Mouse (Mus musculus) adrenal gland, postnatal 10 days (tissue): Measurements from ENCODE around the gene Kmt2a. TPM values are rescaled to one million over a fixed set of nuclear protein-coding genes. Genes with fewer than 3 reads are reported as not detected.
A peak's percentile ranks its signal among the peaks of the same experiment; 100 is the strongest.

ENCODE experiments used
- DNase-seq: peaks from one replicate; pipeline ENCODE4 v3.0.0; 2021; ENCODE audit warnings: mixed read lengths
- total RNA-seq, 2 experiments: library from RNA; stranded (reverse); gene quantifications; 2 replicates each; pipeline ENCODE4 v1.2.3; 2021

Kmt2a gene
- total RNA-seq, 2 experiments from 2014 or later, result 21.4 to 34.8 TPM

DNA sequence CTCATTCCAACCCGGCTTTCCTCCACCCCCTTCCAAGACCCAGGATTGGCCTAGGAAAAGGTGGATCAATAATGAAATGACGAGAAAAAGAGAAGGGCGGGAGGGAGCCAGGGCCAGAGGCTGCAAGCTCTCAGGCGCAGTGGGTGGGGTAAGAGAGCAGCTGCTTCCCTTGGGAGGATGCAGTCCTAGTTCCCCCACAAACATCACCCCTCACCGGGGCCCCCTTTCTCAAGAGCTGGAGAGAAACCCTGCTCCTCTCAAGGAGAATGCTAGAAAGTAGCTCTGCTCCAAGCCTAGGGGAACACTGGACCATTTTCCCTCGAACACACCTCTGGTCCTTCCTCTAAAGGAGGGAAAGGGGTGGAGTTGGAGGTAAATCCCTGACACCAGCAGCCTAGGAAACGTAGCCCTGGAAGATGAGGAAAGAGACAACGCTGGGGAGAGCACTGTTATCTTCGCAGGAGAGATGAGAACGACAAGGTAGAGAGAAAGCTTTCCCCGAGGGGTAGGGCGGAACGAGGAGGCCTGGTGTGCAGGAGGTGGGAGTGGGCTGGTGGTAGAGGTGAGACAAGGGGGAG lies 1.3 kb downstream of the Kmt2a start:
- no peak for DNase-seq

DNA sequence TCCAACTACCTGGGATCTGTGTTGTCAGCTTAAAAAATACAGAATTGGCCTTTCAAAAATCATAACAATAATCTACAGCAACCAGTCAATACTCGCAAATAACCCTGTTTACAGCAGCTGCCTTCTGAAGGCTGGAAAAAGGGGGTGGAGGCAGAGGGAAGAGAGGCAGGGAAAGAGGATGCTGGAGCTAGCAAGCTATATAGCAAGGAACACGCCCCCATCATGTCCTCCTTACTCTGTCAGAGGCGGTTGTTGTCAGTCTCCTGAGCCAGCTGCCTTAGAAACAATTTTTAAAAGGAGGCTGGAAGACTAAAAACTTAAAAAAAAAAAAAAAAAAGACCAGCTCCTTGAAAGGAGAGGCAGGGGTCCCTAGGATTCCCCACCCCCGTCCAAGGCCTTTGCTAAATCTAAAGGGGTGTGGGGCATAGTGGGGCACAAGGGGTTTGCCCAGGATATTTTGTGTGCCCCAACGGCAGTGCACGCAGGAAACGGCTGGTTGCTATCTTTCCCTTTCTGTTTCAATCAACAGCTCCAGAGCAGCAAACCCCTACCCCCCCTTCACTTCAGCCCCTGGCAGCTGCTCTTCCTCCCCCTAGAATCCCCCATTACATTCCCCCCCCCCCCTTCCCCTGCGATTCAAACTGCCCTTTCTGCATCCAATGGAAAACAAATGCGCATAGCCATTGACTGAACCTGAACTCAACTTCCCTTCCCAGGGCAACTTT lies 2.2 kb downstream of the Kmt2a start:
- DNase-seq, result no peak

DNA sequence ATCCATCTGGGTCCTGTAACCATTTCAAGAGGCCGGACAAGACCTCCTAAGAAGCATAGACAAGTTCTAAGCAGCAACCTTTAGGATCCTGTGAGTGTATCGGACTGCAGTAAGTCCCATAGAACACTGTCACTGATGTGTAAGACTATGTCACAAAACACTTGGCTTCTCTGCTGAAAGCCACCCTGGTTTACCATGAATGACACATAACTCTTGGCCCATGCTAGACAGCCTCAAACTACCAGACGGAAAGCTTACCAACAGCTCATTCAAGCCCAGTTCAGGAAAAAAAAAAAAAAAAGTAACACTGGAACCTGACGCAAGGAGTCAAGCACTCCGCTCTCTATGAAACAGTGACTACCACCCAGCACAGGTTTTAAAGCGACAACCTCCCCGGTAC lies 3.4 kb downstream of the Kmt2a start:
- DNase-seq, result no peak

DNA sequence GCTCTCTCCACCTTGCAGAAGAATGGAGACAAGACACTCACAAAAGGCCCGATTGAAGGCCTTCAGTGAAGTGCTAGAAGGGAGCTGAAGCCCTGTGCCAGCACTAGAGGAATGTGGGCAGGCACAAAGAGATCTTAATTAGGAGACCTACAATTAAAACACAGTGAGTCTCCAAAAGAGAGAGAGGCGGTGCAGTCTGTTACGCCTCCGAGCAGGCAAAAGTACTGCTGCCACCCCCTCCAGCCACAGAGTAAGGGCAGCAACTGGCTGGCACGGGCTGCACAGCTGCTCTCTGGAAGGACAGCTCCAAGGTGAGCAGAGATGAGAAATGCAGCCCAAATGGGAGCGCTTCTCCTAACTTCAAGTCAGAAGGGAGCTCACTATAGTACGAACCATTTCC lies 5.6 kb downstream of the Kmt2a start:
- peak; percentile 68 for DNase-seq

DNA sequence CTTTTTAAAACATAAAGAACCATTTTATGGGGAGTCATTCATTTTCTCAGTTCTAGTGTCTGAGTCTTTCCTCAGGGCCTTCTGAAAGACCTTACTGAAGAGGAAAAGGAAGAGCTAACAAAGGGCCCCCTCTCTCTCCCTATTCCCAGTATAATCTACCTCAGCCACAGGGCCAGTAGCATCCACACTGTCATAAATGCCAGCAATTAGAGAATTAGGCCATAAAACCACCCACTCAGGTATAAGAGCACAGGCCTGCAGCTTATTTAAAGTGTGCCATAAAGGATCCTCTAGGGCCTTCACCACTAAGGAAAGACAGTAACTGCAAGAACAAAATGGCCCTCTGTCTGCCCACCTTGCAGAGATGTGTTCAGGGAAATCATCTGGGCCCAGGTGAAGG lies 6.9 kb downstream of the Kmt2a start:
- DNase-seq, result no peak

DNA sequence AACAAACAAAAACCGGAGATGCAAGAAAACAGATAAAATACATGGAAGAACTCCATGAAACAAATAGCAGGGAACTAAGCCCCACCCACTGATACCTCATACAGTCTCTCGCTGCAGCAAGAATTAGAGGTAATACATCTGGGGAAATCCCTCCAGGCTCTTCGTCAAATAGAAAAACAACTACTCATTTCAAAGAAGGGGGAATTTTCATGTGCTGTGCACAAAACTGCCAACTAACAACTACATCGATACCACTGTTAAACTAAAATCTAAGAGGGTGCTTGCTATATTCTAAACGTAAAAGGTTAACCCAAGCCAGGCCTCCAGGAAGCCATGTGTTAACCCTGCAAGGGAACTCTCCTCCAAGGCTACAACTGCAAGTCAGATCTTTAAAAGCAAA lies 7.4 kb downstream of the Kmt2a start:
- no peak for DNase-seq

DNA sequence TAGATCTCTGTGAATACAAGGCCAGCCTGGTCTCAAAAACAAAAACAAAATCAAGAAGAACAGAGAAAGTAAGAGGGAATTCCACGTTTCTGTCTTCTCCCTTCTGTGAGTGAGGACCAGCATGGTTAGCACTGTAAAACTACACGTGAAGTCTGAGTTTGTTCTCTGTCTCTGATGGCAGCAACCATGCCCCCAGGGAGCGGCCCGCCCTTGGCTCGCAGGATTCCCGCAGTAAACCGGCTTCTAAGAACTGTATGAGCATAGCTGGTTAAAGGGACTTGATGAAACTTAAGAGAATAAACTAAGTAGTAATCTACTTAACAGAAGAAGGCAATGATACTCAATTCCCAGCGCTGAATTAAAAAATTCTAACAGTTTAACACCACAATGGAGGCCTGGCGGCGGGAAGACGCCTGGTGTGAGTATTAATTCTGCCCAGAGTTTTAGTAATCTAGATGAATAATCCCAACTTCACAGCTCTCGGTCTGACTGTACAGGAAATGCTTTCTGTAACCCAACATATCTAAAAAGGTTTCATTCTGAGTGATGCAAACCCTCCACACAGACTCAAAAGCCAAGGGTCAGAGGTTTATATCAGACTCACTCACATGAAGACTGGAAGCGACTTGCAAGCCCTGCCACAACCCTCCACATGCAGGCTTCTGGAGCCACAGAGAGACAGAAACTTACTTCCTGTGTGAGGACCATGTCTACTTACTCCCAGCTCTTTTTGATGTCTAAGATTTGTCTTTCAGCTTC lies 12.6 kb downstream of the Kmt2a start:
- DNase-seq, result peak; percentile 56

DNA sequence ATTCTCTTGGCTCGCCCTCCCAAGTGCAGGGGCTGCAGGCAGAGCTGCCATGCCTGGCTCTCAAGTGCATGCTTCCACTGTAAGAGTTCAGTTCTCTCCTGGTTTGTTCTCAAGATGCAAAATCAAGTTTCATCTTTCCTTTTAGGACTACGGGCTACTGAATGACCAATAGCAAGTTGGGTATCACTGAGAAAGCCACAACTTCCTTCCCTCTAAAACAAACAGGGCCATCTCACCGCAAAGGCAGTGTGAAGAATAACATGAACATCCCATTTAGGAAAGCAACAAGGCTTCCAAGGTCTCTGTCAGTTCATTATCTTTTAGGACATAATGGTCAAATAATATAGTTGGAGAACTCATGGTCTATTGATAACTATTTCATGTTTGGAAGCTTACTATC lies 13.4 kb downstream of the Kmt2a start:
- no peak for DNase-seq

DNA sequence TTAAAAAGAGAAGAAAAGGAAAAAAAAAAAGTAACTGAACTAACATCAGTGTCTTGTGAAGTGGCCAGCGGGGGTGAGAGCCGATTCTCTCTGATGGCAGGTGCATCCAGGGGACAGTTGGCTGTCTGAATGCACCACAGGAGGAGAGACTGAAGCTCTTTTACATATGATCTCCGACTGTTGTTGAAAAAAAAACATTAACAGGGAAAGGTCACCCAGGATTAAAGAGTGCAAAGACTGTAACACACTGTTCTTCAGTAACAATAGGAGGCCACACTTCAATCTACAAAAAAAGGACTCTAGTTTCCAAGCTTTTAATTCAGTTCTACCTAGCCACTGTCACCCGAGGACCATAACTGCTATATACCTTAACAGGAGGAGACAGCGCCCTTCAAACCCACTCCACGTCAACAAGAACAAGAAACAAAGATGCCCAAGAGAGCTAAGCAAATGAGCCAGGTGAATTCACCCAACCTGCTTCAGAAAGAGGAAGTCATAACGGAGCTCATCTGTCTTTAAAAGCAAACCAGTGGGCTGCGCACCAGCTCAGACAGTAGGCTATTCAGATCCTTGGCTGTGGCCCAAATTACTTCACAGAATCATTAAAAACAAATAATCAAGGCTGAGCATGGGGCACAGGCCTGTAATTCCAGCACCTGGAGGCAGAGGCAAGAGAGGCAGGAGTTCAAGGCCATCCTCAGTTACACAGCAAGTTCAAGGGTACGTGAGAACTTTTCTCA lies 14.4 kb downstream of the Kmt2a start:
- DNase-seq, result no peak

DNA sequence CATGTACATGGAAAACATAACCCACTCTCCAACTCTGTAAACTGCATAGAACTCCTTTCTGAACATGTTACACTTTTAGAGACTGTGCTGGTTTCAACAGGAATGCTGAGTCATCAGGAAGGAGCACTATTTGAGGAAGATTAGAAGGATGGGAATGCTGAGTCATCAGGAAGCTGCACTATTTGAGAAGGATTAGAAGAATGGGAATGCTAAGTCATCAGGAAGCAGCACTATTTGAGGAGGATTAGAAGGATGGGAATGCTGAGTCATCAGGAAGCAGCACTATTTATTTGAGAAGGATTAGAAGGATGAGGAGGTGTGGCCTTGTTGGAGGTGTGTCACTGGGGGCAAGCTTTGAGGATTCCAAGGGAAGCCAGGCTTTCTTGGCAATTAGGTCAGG lies 20.0 kb downstream of the Kmt2a start:
- no peak for DNase-seq

DNA sequence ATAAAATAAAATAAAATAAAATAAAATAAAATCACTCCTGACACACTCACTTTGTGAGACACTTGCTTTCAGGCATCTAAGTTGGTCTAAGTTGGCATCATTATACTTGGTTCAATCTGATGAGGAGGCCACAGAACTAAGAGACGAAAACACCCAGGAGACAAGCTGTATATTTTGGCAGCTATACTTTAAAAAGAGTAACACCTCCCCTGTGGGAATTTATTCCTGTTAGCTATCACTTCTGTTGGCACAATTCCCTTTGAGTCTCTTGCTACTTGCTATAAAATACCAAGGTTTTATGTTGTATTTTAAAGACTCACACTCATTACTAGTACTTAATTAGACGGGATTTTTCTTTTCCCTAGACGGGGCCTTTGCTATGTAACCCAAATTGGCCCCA lies 22.4 kb downstream of the Kmt2a start:
- DNase-seq, result no peak

DNA sequence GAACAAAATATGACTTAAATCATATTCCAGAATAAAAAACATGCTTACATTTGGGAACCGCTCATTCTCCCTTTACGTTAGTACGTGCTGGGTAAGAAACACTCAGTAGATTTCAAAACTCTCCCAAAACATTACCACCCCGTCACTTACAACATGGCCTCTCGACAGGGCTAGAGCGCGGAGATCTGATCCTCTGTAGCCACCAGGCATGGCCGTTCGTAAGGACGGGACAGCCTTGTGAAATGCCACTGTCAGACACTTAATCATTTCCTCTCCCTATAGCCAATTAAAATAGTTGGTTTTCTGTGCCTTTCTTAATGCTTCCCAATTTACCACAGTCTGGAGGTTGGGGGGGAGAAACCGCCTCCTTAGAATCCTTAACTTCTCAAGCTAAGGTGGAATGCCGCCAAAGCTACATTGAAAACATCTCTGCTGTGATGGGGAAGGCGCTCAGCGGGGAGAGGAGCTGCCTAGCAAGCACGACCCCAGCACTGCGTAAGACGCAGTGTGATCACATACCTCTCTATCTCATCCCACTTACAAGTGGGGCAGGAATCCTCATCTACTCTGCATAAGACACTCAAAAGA lies 23.6 kb downstream of the Kmt2a start:
- no peak for DNase-seq

DNA sequence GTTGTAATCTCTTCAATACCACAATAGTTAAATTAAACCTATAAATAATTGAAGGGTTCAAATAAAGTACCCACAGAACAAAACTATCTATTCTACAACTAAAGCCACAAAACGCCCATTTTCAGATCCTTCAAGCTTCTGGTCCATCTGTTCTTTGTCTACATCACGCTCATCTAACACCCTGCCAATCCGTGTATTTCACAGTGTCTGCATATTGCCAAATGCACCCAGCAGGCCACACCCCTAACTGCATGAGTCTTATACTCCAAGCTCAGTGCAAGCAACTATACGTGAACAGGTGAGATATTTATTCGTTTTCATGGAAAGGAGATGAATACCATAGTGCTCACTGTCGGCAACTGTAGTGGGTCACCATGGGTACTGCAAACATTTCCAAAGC lies 25.9 kb downstream of the Kmt2a start:
- DNase-seq, result no peak

DNA sequence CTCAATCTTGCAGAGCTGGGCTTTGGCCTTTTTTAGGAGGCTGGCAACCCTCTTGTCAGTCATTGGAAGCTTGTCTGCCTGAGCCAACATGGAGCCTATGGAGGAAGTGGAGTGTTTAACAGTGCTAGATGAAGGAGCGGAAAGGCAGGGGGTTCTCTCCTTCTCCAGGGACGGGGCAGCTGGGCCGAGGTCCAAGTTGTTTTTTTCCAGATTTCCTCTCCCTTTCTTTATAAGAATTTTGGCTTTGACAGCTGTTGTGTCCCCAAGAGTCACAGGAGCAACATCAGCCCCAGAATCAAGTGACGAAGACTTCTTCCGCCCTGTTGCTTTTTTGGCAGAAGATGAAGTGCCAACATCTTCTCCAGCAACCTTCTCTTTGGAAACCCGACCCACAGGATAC lies 33.6 kb downstream of the Kmt2a start:
- DNase-seq, result no peak

DNA sequence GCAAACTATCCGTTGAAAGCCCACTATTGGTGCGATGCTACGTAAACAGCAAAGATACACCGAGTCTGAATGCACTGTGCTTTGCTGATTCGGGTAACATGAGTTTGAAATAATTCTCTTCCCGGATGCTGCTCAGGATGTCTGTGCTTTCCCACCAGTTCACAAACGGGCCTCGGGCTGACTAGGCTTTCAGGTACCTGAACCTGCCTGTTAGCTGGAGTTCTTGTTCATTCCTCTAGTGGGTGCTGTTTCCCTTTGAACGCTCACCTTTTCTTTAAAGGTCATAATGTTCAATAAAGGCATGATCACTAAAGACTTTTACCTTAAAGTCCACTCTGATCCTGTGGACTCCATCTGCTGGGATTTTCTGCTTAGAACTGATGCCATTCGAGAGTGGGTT lies 39.9 kb downstream of the Kmt2a start:
- peak; percentile 31 for DNase-seq

DNA sequence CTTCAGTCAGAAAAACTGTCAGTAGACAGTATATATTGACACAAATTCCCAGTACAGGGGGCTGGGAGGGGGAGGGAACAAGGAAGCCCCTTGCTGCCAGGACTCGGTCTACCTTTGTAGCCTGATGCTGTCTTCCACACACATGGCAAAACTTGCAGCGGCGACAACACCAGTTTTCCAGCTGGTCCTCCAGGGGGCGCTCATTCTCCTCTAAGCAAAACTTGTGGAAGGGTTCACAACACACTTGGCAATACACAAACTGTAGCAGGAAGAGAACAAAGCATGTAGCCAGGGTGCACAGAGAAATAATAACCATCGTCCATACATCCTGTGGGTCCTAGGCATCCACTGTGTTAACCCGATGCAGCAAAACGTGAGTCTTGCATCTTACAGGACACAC lies 44.7 kb downstream of the Kmt2a start:
- peak; percentile 88 for DNase-seq

DNA sequence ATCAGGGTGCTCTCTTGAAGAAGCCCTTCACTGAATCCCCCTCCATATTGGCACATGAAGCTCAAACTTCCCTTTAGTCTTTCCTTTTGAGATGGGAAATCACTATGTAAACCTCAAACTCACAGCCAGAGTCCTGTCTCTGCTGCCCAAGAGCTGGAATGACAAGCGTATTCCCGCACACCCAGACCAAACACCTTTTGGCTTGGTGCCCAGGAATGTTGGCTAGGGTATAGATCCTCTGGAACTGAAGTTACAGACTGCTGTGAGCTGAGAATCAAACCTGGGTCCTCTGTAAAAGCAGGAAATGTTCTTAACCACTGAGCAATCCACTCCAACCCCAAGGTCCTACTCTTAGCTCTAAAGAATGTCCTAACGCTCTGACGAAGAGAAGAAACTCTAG lies 48.7 kb downstream of the Kmt2a start:
- DNase-seq, result peak; percentile 73

DNA sequence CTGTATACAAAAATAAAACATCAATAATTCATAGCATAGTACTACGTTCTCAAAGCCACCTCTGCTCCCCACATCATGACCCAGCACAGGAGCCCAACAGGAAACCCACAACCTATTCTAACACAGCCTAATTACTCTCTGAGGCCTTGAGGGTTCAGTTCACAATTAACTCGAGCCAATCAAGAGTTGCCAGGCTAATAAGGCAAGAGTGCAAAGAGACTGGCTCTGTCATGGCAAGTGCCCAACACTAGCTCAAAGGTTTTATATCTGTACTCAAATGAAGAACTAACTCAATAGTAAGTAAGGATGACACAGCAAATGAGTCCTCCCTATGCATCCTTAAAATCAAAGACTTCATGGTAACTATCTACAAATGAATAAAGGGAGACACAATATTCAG lies 50.6 kb downstream of the Kmt2a start:
- no peak for DNase-seq

DNA sequence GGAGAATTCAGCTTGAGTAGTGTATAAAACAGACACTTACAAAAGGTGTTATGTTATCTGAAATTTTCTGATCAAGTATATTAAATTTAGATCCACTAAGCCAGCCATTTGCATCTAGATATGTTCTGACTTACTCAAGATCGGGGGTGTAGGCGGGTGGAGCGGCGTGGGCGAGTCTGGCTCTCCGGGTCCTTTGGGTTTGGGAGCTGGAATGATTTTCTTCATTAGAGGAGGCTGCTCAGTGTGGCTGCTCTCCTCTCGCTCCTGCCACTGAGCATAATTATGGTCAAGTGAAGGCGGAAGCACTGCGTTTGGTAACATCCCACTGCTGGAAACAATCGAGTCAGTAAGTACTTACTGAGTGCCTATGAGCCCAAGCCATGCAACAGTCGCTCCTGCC lies 52.2 kb downstream of the Kmt2a start:
- no peak for DNase-seq

DNA sequence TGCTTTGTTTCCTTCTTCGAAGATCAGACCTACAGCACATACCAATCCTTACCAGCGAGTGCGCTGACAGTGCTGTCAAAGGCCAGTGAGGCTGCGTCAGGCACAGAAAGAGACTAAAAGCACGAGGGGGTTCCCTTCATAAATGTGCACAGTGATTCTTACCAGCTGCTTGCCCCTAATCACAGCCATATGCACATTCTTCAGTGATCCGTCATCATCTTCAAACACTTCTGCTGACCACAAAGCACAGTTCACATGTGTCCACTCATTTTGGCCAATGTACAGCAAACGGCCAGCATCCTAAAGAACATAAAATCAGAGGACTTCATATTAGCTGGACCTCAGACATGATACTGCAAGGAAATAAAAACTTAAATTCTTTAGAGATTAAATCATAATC lies 54.4 kb downstream of the Kmt2a start:
- DNase-seq, result no peak

DNA sequence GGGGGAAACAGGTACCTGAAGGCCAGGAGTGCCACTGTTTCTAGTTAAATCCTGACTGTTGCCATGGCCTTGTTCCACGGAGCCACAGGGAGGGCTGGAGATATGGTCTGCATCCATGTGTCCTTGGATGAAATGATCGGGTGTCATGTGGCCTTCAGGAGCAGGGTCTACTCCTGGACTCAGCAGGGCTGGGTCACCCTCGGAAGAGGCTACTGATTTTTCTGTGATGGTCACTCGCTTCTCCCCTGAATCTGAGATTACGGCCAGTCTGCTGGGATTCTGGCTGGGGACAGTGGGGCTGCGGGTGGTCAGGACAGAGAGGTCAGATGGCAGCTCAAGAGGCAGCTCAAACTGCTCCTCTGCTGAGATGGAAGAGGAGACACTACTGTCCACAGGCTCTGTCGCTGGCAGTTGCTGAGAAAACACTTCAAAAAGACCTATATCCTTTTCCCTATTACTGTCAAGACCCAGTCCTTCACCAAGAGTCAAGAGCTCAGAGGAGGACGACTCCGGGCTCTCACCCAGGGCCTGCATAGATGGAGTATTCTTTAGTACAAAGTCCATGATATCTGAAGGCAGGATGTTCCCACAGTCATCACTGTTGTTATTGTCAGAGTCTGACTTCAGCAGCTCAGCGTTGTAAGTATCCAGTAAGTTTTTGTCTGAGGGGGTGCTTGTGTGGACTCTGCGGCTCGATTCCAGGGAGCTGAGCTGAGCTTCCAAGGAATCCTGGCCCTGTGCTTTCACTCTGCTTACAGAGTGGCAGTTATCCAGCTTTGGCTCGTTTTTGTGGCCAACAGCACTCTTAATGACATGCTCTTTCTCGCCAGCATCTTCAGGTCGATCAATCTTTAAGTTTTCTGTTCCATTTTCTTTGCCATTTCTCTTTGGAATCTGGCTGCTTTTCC lies 60.9 kb downstream of the Kmt2a start:
- DNase-seq, result no peak

DNA sequence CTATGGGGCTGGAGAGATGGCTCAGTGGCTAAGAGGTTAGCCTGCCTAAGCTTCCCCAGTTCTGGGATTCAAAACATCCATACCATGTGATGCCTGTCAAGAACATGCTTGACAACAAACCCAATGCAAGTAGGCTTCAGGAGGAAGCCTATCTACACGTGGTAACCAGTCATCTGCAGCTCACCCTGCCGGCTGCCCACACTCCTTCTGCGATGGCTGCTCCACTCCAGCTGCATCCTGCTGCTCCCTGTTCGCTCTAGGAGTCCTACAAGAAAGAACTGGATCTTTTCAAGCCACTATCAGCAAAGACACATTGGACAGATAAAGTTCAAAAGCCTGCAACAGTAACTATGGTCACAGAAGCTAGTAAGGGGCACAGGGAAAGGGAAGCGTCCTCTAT lies 63.6 kb downstream of the Kmt2a start:
- DNase-seq, result no peak
